Mouse (Mus musculus) kidney, embryonic 15.5 days (tissue): ENCODE measurements at regions not wholly inside any gene's neighbourhood (a gene's known extent, or its start where the extent isn't known, plus 50 kb on each side); places are given as distances from the start of the nearest gene placed in this dataset.
A peak's percentile ranks its signal among the peaks of the same experiment; 100 is the strongest.

ENCODE experiments used
- ATAC-seq: fragments of 200-750 bp; cut with Nextera tagmentation; replicated peaks from 2 replicates; pipeline ENCODE4 v1.8.0; 2017; ENCODE audit warnings: moderate TSS enrichment; ENCODE audit not compliant: low FRiP score
- H3K27ac ChIP-seq: fragments of 300-500 bp; sonication (generic); 2 replicates; pipeline ENCODE4 v1.5.1; 2015; ENCODE audit warnings: mild to moderate bottlenecking, inconsistent platforms
- H3K27me3 ChIP-seq: fragments of 300-500 bp; sonication (generic); 2 replicates; pipeline ENCODE4 v1.6.1; 2015; ENCODE audit warnings: inconsistent platforms
- H3K36me3 ChIP-seq: fragments of 300-500 bp; sonication (generic); 2 replicates; pipeline ENCODE4 v1.6.1; 2015; ENCODE audit warnings: inconsistent platforms
- H3K4me1 ChIP-seq: fragments of 300-500 bp; sonication (generic); 2 replicates; pipeline ENCODE4 v1.6.1; 2015; ENCODE audit warnings: inconsistent platforms
- H3K4me2 ChIP-seq: fragments of 300-500 bp; sonication (generic); 2 replicates; pipeline ENCODE4 v1.6.1; 2015; ENCODE audit warnings: moderate library complexity, mild to moderate bottlenecking, inconsistent platforms
- H3K4me3 ChIP-seq: fragments of 300-500 bp; sonication (generic); replicated peaks from 2 replicates; pipeline ENCODE4 v1.5.1; 2015; ENCODE audit warnings: mild to moderate bottlenecking, inconsistent platforms
- H3K9ac ChIP-seq: fragments of 300-500 bp; sonication (generic); 2 replicates; pipeline ENCODE4 v1.6.1; 2015; ENCODE audit warnings: mild to moderate bottlenecking, inconsistent platforms
- H3K9me3 ChIP-seq: fragments of 300-500 bp; sonication (generic); replicated peaks from 2 replicates; pipeline ENCODE4 v1.6.1; 2016; ENCODE audit warnings: inconsistent platforms
- WGBS: fragments of 180-500 bp; shearing (Covaris S2); methylation state at CpG from one replicate; pipeline ENCODE4 v1.1.7; 2015; ENCODE audit warnings: mixed read lengths; 5-methylcytosine and 5-hydroxymethylcytosine counted together

DNA sequence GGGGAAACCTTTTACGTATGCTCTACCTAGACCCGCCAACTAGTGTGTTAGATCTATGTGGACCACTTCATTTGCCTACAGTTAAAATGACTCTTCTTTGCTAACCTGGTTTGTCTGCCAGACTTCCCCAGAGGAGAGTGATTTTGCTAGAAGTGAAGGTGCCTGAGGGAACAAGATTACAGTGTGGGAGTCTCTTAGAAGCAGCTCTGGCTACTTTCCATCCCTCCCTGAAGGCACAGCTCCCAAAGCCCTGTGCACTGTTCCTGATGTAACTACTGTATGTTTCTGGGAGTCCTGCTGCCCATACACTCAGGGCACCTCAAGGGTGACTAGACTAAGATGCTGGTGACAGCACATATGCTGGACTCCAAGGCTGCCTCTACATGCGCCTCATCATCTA lies 144.5 kb upstream of the Tnp1 start:
- Histone ChIP-seq H3K36me3 (no peaks in the 10 kb centered on the region), H3K9me3 (no peaks in the 10 kb centered on the region), H3K27me3 (no peaks in the 10 kb centered on the region), H3K27ac (no peak overlapping the region), H3K4me1 (no peaks in the 10 kb centered on the region), H3K4me2 (no peak overlapping the region), H3K9ac (no peak overlapping the region), H3K4me3 (no peak overlapping the region)
- WGBS: 96% methylated on average over 3 of the region's 3 CpGs
- no peak for ATAC-seq

DNA sequence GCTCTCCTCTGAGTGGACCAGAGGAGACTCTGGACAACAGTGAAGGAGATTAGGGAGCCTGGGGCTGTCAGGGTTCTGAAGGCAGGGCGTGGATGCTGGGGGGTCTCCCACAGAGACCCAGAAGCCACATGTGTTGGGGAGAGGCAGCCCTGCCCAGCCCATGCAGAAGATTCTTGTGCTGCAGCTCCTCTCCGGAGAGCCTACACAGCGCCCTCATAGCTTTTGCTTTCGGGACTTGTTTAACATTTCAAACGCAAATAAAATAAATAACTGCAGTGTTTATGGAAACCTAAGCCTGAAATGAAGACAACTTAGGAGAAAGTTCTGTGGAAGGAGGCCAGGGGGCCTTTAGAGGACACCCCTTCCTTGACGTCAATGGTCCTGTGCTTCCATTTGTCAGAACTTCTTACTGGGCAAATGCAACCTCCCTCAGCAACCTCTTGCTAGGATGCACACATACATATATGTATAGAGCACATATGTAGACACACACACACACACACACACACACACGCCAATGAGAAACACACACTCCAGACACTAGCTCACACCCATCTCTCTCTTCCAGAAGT lies 143.8 kb upstream of the Tnp1 start:
- Histone ChIP-seq H3K4me3 (no peak overlapping the region), H3K27ac (no peak overlapping the region), H3K9me3 (no peaks in the 10 kb centered on the region), H3K4me1 (no peaks in the 10 kb centered on the region), H3K9ac (no peak overlapping the region), H3K36me3 (no peaks in the 10 kb centered on the region), H3K27me3 (no peaks in the 10 kb centered on the region), H3K4me2 (no peak overlapping the region)
- no peak for ATAC-seq
- 78% methylated on average over 7 of the region's 7 CpGs for WGBS

DNA sequence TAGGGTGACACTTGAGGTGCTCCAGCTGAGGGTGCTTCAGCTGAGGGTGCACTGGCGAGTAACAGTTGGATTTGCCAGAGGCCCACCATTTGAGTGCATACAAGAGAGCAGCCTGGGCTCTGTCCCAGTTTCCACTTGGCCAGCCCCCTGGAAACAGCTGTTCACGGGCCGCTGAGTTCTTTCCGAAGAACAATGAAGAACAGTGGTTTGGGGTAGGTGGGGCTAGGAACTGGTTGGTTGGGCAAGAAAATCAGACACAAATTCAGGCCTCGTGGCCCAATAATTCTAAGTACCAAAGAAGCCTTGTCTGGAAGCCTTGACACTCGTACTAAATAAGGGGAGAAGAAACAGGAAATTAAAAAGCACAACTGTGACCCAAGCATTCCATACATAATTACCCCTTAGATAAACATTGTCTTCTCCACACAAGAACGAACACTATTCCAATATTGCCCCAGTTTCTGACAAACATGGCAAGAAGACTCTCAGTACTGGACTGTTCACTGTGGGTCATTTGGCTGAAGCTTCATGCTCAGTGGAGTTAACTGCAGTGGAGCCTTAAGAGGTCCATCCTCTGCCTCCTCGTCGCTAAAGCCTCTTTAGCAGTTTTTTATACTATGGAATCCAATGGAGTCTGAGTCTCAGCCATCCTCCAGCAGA lies 137.9 kb upstream of the Tnp1 start:
- peak; percentile 64; the same call in 1 of the 2 replicates for ATAC-seq
- no peak overlapping the region for H3K9ac ChIP-seq

DNA sequence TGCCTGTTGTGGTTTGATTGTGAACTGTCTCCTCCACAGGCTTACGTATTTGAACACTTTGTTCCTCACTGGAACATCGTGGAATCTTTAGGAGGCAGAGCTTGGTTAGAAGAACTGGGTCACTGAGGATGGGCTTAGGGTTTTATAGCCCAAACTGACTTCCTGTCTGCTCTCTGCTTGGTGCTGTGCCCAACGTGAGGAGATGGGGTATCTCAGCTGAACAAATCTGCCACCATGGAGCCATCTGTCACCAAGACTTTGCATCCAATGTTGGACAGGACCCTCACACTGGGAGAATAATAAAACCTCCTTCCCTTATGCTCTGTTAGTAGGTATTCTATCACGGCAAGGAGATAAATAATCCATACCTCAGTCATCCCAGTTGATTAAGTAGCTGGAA lies 134.2 kb upstream of the Tnp1 start:
- ATAC-seq: no peak
- H3K4me2 ChIP-seq: no peak overlapping the region
- H3K36me3 ChIP-seq: no peaks in the 10 kb centered on the region
- no peak overlapping the region for H3K27ac ChIP-seq
- WGBS: 78% methylated on average over 4 of the region's 4 CpGs
- H3K4me3 ChIP-seq: no peak overlapping the region
- 0 out of 2 replicates have a peak, but pooled peaks cover 3% of the 10 kb centered on the region for H3K9me3 ChIP-seq
- H3K4me1 ChIP-seq: peaks cover 10% of the 10 kb centered on the region
- H3K9ac ChIP-seq: no peak overlapping the region
- H3K27me3 ChIP-seq: no peaks in the 10 kb centered on the region

More for the DNA sequence above, 137.9 kb upstream of the Tnp1 start:
- Histone ChIP-seq H3K9me3 (no peaks in the 10 kb centered on the region), H3K36me3 (no peaks in the 10 kb centered on the region), H3K27ac (peak overlapping the region; percentile 54), H3K27me3 (no peaks in the 10 kb centered on the region), H3K4me2 (no peak overlapping the region), H3K4me3 (no peak overlapping the region), H3K4me1 (peaks cover 10% of the 10 kb centered on the region)
- 29% methylated on average over 9 of the region's 9 CpGs for WGBS

DNA sequence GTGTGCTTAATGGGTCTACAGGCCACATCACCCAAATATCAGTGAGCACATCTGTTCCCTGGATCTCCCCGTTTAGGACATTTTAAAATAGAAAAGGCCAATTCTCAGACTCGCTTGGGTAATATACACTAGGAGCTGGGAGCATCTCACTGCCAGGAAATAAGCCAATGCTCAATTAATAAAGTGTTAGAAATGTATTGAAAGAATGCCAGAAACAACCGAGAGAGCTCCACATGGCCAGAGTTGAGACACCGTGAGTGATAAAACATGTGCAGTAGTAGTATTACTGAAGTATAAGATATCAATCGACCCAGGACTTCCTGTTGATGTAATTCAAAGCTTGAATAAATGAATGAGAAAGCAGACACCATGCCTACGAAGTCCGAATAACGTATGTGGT lies 127.1 kb upstream of the Tnp1 start:
- H3K36me3 ChIP-seq: no peaks in the 10 kb centered on the region
- no peak for ATAC-seq

DNA sequence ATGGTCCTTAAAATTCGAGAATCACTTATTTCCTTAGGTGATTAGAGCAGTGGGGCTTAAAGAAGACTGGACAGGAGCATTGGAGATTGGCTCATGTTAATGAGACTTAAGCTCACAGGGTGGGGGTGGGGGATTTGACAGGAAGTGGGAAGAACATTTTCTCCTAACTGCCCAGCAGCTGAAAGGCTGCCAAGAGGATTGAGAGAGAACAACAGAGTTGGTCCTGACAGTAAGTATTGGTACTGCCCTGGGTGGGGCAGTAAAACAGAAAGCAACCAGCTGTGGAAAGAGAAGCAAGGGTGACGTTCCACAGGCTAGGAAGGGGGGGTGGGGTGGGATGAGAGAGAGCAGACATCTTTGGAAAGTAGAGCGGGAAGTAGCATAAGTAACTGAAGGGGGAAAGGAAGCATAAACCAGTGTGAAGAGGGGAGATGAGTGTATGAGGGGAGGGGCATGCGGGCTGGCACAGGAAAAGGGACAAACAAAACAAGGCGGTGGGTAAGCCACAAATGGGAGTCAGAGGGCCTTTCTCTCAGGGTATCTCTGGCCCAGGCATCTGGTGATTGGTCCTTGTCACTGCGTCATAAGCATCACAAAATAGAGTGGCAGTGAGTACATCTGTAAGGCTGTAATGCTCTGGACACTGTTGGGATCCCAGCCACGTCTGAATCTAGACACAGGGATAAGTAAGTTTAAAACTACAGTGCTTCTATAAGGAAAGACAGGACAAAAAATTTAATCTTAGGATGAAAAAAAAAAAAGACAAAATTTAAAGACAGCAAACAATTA lies 125.0 kb upstream of the Tnp1 start:
- Histone ChIP-seq H3K4me1 (0 out of 2 replicates have a peak, but pooled peaks cover 6% of the 10 kb centered on the region), H3K27ac (0 out of 2 replicates have a peak overlapping the region, but pooled peaks have one; percentile 48), H3K9ac (no peak overlapping the region), H3K27me3 (no peaks in the 10 kb centered on the region), H3K4me3 (no peak overlapping the region), H3K36me3 (no peaks in the 10 kb centered on the region), H3K4me2 (no peak overlapping the region), H3K9me3 (0 out of 2 replicates have a peak, but pooled peaks cover 4% of the 10 kb centered on the region)
- no peak for ATAC-seq
- 66% methylated on average over 7 of the region's 7 CpGs for WGBS

More for the DNA sequence above, 127.1 kb upstream of the Tnp1 start:
- WGBS: 81% methylated on average over 8 of the region's 8 CpGs
- Histone ChIP-seq H3K4me3 (no peak overlapping the region), H3K4me1 (0 out of 2 replicates have a peak, but pooled peaks cover 6% of the 10 kb centered on the region), H3K27me3 (no peaks in the 10 kb centered on the region), H3K4me2 (no peak overlapping the region), H3K9me3 (0 out of 2 replicates have a peak, but pooled peaks cover 4% of the 10 kb centered on the region), H3K9ac (no peak overlapping the region), H3K27ac (no peak overlapping the region)

- Histone ChIP-seq H3K4me1 (peaks cover 7% of the 10 kb centered on the region; the same call in 1 of the 2 replicates), H3K27me3 (no peaks in the 10 kb centered on the region), H3K9ac (no peak overlapping the region), H3K4me3 (no peak overlapping the region), H3K9me3 (no peaks in the 10 kb centered on the region), H3K27ac (no peak overlapping the region), H3K4me2 (no peak overlapping the region), H3K36me3 (no peaks in the 10 kb centered on the region)
- WGBS: 78% methylated on average over 4 of the region's 4 CpGs
- ATAC-seq: no peak
Observed at GRCm38 (mm10) chr1:73130215-73130861, 114.6 kb upstream of the Tnp1 start.

DNA sequence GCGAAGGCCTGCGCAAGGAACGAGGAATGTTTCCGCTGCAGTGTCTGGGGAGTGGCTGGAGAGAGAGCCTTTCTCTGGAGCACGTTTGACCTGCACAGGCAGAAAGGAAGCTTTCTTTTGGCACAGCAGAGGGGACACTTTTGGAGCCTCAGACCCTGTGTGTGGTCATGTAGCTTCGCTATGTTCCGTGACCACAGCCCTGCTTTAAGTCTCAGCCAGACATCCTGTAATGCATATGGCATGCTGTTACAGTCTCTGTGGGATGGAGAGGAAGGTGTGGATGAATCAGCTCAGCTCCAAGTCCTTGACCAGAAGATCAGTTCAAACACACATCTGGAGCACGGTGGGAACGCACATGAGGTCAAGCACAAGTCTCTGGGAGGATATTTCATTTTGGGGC lies 107.3 kb upstream of the Tnp1 start:
- no peak for ATAC-seq
- Histone ChIP-seq H3K4me1 (peaks cover 11% of the 10 kb centered on the region; the same call in 1 of the 2 replicates), H3K36me3 (no peaks in the 10 kb centered on the region), H3K4me2 (no peak overlapping the region), H3K27ac (no peak overlapping the region), H3K27me3 (no peaks in the 10 kb centered on the region), H3K9ac (no peak overlapping the region), H3K9me3 (no peaks in the 10 kb centered on the region), H3K4me3 (no peak overlapping the region)
- 82% methylated on average over 9 of the region's 9 CpGs for WGBS

DNA sequence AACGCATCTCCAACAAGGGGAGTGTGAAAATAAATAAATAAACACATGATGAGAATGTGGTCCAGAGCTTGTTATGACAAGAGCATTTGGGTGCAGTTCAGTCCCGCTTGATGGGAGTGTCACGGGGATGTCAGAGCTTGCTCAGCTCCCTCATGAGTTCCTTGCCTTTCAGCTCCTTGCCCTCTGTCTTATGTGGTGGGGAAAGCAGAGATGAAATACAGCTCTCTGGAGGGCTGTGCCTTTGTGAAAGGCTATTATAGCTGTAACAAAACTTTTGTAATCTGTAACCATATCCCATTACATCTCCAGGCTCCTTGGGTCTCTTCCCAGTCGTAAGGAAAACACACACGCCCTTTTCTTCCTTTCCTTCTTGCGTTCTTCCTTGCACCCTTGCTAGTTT lies 103.0 kb upstream of the Tnp1 start:
- WGBS: 35% methylated on average over 6 of the region's 6 CpGs
- H3K4me3 ChIP-seq: no peak overlapping the region
- H3K9ac ChIP-seq: no peak overlapping the region
- no peaks in the 10 kb centered on the region for H3K9me3 ChIP-seq
- no peaks in the 10 kb centered on the region for H3K36me3 ChIP-seq
- no peaks in the 10 kb centered on the region for H3K27me3 ChIP-seq
- H3K4me1 ChIP-seq: 0 out of 2 replicates have a peak, but pooled peaks cover 12% of the 10 kb centered on the region
- peak; percentile 52; the same call in 1 of the 2 replicates for ATAC-seq
- H3K4me2 ChIP-seq: no peak overlapping the region
- H3K27ac ChIP-seq: no peak overlapping the region

DNA sequence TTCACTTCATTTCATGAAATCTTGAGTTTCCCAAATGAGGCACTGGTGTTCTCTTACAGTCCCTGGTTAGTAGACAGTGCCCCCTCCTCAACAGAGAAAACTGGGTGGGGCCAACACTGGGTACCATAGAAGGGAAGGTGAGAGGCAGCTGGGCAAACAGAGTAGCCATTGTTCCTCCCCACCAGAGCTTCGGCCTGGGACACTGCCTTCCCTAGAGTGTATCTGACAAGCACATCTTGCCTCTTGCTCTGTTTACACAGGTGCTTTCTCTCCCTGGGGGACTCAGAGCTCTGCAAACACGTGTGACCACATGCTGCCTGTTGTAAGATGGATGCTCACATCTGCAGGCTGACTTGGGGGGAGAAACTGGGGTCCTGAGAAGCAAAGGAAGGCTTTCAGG lies 100.8 kb upstream of the Tnp1 start:
- H3K27ac ChIP-seq: no peak overlapping the region
- ATAC-seq: peak; percentile 60
- no peaks in the 10 kb centered on the region for H3K27me3 ChIP-seq
- no peak overlapping the region for H3K4me3 ChIP-seq
- WGBS: 5% methylated on average over 2 of the region's 2 CpGs
- no peaks in the 10 kb centered on the region for H3K9me3 ChIP-seq
- 0 out of 2 replicates have a peak, but pooled peaks cover 12% of the 10 kb centered on the region for H3K4me1 ChIP-seq
- H3K9ac ChIP-seq: no peak overlapping the region
- H3K36me3 ChIP-seq: no peaks in the 10 kb centered on the region
- no peak overlapping the region for H3K4me2 ChIP-seq

DNA sequence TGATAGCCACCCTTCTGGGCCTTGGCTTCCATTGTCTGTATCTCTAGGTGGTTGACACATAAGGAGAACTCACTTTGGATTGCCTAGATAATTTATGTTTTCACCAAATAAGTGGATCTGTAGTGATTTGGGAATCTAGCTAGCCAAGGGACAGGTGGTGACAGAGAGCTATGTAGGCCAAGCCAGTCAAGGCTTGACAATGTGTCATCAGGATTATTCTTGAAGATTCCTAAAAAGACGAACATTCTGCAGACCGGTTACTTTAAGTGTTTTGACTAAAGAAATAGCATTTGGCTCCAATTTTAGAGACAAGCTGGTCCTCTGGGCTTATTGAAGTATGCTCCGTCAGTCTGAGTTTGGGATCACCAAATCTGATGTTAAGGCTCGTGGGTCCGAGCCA lies 100.1 kb upstream of the Tnp1 start:
- H3K27me3 ChIP-seq: no peaks in the 10 kb centered on the region
- no peak overlapping the region for H3K4me3 ChIP-seq
- no peak overlapping the region for H3K27ac ChIP-seq
- H3K4me2 ChIP-seq: no peak overlapping the region
- 86% methylated on average over 5 of the region's 5 CpGs for WGBS
- H3K36me3 ChIP-seq: no peaks in the 10 kb centered on the region
- H3K4me1 ChIP-seq: 0 out of 2 replicates have a peak, but pooled peaks cover 12% of the 10 kb centered on the region
- no peak overlapping the region for H3K9ac ChIP-seq
- H3K9me3 ChIP-seq: no peaks in the 10 kb centered on the region
- ATAC-seq: no peak

DNA sequence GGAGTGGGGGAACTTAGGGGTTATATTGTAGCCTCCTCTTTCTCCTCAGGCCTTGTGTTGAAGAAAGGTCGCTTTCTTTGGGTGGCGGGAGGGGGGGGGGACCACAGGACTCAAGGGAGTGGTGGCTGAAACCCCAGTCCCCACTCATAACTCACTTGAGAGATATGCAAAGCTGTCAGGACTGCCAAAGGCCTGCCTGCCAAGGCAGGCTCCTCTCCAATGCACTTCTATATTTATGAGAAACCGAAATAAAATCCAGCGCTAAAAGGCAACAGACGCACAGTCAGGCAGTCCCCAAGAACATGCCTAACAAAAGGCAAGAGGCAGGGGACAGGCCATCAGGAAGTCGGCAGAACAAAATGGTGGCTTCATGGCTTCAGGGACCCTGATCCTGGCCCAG lies 97.4 kb upstream of the Tnp1 start:
- no peaks in the 10 kb centered on the region for H3K27me3 ChIP-seq
- ATAC-seq: no peak
- no peak overlapping the region for H3K9ac ChIP-seq
- no peak overlapping the region for H3K4me3 ChIP-seq
- no peak overlapping the region for H3K27ac ChIP-seq
- 74% methylated on average over 6 of the region's 6 CpGs for WGBS
- H3K9me3 ChIP-seq: no peaks in the 10 kb centered on the region
- 0 out of 2 replicates have a peak, but pooled peaks cover 10% of the 10 kb centered on the region for H3K4me1 ChIP-seq
- no peaks in the 10 kb centered on the region for H3K36me3 ChIP-seq
- H3K4me2 ChIP-seq: no peak overlapping the region
